Mouse (Mus musculus): ENCODE measurements around the gene Yap1. TPM values are rescaled to one million over a fixed set of nuclear protein-coding genes. Genes with fewer than 3 reads are reported as not detected.
A peak's percentile ranks its signal among the peaks of the same experiment; 100 is the strongest.

The Yap1 gene
- 10 to 100 TPM; 17.0 TPM for total RNA-seq (2021)

DNA sequence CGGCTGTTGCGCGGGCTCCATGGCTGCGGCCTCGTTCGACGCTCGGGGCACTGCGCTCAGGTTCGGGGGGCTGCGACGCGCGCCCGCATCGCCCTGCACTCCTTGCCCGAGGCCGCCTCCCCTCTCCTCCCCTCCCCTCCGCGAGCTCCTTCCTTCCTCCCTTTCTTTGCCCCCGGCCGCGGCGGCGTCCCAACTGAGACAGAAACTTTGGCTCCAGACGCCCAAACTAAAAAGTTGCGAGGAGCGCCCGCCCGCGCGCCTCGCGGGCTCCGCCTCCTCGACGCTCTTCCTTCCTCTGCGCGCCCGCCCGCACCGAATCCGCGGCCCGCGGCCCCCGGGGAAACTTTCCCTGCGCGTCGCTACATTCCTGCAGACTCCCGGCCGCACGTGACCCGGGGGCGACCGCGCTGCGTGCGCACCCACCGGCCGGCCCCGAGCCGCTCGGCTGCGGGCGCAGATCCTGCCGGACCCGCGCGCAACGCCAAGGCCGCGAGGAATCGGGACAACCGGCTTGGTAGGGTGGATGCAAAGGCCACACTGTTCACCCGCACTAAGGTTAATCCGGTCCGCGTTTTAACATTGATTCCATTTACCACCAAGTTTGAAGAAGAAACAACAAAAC, at the start of gene Yap1:
TSS of gene Yap1 (minus strand) at position 227 of the 622 bp plus-strand sequence.
- peak; percentile 76 to 78 for DNase-seq (ENCODE audit: low spot score in 2 of 2)

DNA sequence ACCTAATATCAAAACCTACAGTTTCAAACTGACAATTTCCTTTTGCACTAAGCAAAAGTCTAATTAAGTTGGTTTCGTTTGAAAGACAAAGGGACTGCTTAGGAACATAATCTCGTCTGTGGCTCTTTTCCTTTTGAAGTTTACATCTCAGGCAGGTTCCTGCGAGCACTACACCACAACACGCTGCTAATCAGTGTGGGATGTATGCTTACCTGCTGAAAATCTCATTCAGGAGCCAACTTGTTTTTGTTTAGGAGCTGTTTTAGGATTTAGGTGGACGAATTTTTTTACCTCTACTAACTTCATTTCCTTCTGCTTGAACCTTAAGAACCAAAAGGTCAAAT, 38.6 kb upstream of the Yap1 start:
- intact Hi-C loops (cut with DNase I), result loop anchor here (5.0 kb wide), 2 partner anchors 41 to 89 kb away; partner anchors contain the start of genes Cep126 and Yap1
- DNase-seq (ENCODE audit: low spot score in 2 of 2), result no peak

More for the DNA sequence above, at the start of gene Yap1:
- intact Hi-C loops (cut with DNase I), result loop anchor here (5.0 kb wide), 2 partner anchors 38 to 42 kb away; partner anchors contain the start of gene Cfap300

DNA sequence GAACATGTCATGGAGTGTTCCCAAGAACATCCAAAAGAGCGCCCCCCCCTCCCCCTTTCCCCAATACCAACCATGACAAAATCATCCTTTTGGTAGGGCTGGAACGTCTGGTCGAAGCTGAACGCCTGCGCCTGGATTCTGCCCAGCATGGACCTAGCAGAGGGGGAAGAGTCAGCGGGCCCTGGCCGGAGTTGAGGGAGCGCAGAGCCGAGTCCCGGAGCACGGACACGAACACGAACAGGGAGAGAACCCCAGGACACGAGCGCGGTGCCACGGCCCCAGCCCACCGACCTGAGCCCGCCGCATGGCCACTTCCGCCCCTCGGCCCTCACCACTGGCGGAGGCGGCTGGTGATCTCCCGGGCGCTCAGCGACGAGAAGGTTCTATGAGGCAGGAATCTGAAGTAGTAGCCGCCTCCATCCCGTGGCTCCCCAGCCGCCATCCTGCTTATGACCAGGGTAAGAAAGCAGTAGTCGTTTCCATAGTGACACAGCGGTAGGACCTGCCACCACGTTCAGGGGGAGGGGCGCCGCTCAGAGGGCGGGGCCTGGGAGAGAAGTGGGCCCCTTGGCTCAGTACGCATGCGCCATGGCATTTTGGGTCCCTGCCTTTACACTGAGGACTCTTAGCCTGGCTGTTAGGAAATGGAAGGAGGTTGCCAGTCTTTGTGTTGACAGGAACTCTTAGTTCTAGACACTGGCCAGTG, 38.1 kb upstream of the Yap1 start, which contains the start of gene Cfap300:
TSS of gene Cfap300 (minus strand) at position 486 of the 706 bp plus-strand sequence.
- peak; percentile 92 to 98 for DNase-seq (ENCODE audit: low spot score in 2 of 2)
- intact Hi-C loops (cut with DNase I), result loop anchor here (5.0 kb wide), 2 partner anchors 40 to 90 kb away; partner anchors contain the start of genes Cep126 and Yap1

DNA sequence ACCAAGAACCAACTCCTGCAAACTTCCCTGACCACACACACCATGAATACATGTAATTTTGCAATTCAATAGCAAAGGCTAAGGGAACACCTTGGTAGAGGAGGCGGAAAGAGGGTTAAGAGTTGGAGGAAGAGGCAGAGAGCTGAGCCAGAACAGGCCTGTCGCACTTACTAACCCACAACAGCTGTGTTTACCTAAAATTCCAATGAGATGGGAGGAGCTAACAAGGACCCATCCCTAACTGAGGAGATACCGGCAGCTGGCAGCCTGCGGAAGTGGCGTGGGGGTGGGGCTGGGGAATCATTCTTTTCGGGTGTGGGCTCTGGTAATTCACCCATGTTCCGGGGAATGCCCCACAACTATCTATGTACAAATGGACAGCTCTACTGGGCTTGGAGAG, 31.1 kb upstream of the Yap1 start:
- intact Hi-C loops (cut with DNase I), result no loop called here
- DNase-seq (ENCODE audit: low spot score in 2 of 2), result no peak

DNA sequence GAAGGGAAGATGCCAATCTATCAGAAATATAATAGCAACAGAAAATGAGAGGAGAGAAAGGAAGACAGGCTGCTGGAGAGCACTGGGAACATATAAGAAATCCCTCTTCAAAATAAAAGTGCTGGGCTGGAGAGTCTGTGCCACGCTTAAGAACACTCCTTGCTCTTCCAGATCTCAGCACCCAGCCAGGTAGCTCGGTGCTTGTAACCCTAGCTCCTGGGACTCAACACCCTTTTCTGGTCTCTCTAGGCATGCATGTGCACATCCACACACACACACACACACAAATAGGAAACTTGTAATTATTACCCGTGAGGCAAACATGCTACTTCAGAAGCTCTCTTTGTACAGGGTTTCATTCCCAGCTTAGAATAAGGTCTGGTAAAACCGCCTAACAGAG, 30.7 kb upstream of the Yap1 start:
- intact Hi-C loops (cut with DNase I), result no loop called here
- DNase-seq (ENCODE audit: low spot score in 2 of 2), result no peak

DNA sequence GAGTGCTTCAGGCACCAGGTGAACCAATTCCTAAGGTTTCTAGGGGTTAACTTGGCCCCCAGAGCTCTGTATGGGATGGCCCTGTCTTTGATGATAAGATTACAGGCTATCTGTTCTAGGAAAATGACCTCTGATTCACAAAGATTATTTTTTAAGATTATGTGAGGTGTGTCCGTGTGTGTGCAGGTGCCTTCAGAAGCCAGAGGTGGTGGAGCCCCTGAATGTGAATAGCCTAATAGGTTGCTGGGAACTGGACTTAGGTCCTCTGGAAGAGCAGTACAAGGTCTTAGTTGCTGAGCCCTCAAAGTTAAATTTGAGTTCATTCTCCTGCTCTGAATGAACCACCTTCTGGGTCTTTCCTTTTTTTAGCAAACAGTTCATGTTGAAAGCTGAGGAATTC, 29.7 kb upstream of the Yap1 start:
- DNase-seq (ENCODE audit: low spot score in 2 of 2), result no peak
- intact Hi-C loops (cut with DNase I), result no loop called here

DNA sequence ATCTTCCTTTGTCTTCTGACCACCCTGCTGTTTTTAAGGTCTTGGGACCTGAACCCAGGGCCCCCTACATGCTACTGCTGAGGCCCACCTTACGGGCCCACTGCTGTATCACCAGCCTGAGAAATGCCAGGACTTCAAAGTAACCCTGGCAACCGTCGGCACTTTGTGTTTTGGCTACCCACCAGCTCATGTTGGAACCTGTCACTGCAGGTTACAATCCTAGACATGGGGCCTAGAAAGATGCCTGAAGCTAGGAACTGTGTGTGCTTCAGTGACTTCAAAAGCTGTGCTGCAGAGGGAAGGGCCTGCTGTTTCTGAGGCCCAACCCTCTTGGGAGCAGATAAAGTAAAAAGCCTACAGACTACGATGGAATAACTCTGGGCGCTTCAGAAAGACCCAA, 28.5 kb upstream of the Yap1 start:
- intact Hi-C loops (cut with DNase I), result no loop called here

DNA sequence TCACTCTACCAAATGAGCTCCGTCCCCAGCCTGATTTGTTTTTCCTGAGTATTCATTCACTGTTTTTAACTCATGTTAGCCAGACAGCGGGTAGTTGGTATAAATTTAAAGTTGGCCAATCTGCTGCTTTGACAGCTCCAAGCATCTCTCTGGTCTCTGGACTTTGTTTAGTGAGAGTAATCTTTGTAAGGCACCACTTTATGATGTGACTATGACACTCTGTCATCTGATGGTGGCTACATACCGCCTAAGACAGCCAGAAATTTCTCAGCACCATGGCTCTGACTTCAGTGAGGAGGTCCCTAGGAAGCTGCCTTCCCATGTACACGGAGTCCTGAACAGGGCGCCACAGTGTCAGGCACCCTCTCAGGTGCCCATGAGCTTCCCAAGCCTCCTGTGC, 14.2 kb upstream of the Yap1 start:
- intact Hi-C loops (cut with DNase I), result no loop called here
- DNase-seq (ENCODE audit: low spot score in 2 of 2), result no peak

More for the DNA sequence above, 28.5 kb upstream of the Yap1 start:
- no peak for DNase-seq (ENCODE audit: low spot score in 2 of 2)

DNA sequence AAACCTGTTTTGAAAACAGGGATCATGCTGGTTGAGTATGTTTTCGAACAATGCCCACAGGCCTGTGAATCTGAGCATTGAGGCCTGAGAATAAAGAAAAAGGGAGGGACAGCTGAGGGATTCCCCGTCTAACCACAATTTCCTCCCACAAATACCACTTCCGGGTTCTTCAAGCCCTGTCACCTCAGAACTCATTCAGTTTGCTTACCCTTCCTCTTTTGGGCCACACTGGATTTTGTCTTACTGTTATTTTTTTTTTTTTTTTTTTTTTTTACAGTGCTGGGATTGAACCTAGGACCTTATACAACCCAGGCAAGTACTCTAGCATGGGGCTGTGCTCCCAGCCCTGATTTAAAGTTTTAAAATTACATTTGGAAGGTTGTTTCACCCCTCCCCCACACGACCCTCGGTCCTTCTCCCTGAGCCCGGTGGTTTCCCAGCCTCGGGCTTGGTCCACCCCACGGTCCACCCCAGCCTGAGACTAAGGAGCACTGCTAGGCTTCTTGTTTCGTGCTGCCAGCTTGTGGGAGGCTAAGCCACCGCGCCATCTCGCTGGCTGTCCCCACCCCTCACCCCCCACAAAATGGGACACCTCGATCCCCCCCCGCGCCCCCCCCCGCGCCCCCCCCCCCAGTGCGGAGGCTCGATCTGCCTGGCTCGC, 13.0 kb upstream of the Yap1 start:
- DNase-seq (ENCODE audit: low spot score in 2 of 2), result no peak
- intact Hi-C loops (cut with DNase I), result no loop called here

DNA sequence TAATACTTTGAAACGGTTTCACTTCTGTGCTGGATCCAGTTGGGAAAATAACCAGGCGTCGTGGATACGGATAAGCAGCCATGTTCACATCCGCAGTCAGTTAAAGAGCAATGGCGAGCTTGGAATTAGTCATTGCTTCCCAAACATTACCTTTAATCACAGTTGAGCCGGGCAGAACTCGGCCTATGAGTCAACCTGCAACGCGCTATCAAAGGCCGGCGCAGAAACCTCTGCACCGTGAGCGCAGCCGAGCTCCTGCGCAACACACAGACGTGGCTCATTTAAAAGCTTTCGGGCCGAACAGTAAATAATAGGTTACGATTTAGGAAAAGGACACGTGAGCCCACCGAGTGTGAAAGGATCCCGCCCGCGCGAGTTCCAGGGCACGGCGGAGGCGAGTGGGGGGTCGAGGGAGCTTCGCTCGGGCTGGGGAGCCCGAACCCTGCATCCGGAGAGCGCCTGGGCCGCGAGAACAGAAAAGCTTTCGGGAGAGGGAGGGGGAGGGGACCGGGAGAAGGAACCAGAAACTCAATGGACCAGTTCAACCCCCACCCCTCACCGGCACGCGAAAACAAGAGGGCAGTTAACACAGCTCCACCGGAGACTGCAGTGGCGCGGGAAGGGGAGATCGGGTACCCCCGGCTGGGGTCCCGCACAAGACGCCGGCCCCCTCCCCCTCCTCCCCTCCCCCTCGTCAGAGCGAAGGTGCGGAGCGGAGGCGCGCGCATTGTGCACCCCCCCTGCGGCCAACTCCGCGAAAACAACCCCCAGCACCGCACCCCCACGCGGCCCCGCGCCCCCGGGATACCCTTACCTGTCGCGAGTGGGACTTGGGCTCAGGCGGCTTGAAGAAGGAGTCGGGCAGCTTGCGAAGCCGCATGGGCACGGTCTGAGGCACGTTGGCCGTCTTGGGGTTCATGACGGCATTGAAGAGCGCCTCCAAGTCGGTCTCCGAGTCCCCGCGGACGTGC, 810 bp downstream of the Yap1 start:
- DNase-seq (ENCODE audit: low spot score in 2 of 2), result peak; percentile 30 to 46
- intact Hi-C loops (cut with DNase I), result loop anchor here (5.0 kb wide), 2 partner anchors 39 to 41 kb away; partner anchors contain the start of gene Cfap300

DNA sequence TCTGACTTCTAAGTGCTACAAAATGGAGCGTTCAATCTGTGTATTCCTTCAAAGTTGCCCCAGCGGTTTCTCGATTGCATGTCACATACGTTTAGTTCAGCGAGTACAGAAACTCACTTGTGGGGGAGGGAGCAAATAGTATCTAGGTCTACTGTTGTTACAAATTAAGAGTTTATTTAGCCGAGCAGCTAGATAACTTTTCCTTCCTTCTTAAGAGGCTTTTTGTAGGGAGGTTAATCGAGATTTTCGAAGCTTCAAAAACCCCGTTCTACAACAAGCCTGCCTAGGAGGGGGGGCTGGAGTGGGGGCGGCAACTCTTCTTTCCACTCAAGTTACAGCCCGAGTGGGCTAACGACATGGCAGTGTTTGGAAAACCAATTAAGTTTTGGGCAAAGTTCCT, 1.6 kb downstream of the Yap1 start:
- intact Hi-C loops (cut with DNase I), result loop anchor here (5.0 kb wide), 2 partner anchors 39 to 41 kb away; partner anchors contain the start of gene Cfap300
- no peak for DNase-seq (ENCODE audit: low spot score in 2 of 2)

DNA sequence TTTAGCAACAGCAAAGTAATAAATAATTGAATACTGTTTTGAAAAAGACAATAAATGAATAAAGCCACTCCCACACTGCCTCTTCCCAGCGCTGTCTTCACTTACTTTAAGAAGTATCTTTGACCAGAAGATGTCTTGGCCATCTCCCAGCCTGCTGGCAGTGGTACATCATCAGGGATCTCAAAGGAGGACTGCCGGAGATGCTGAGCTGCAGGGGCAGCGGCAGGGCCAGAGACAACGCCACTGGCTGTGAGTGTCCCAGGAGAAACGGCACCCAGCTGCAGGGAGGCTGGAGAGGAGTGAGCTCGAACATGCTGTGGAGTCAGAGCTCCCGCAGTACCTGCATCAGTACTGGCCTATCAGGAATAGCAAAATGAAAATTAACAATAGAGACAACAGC, 3.0 kb downstream of the Yap1 start:
- intact Hi-C loops (cut with DNase I), result loop anchor here (5.0 kb wide), 2 partner anchors 39 to 41 kb away; partner anchors contain the start of gene Cfap300
- no peak for DNase-seq (ENCODE audit: low spot score in 2 of 2)

DNA sequence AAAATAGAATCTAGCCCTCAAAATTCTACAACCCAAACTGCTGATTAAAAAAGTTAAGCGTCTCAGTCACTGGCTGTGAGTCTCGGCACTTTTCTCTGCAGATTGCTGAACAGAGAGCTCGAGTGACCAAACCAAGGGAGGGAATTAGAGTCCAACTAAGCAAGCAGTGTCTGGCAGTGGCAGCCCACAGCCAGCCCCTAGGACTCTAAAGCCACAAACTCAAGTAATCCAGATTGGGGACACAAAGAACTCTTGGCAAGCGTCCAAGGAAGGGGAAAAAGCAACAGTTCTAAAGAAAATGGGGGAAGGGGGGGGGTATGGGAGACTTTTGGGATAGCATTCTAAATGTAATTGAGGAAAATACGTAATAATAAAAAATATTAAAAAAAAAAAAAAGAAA, 10.1 kb downstream of the Yap1 start:
- DNase-seq (ENCODE audit: low spot score in 2 of 2), result no peak
- intact Hi-C loops (cut with DNase I), result no loop called here

DNA sequence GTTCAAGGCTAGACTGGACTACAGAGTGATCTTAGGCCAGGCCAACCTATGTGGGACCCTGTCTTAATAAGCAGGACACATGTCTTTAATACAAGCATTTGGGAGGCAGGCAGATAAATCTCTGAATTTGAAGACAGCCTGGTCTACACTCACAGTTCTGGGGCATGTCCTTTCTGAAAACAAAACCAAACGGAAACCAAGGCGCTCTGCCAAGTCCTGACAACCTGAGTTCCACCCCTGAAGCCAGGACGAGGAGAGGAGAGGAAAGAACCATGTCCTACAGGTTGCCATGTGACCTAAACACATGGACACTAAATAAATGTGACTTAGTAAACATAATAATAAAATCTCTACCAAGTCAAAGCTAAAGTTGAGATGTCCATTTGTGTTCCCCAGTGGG, 11.7 kb downstream of the Yap1 start:
- DNase-seq (ENCODE audit: low spot score in 2 of 2), result no peak
- intact Hi-C loops (cut with DNase I), result no loop called here

DNA sequence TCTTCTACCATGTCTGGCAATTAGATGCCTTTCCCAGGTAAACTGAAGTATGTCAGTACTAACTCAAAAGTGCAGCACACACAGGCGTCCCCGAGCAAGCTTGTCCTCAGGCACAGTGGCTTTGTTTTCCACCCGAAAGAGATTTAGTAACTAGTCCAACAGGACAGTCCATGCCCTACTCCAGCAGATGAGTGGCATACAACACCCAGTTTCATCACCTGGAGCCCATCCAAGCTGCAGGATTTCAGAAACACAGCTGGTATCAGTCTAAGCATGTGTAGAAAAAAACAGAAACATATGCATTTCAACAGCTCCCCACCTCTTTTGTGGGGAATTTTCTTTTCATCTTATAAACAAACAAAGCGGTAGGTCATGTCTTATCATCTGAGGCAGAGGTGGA, 13.5 kb downstream of the Yap1 start:
- DNase-seq (ENCODE audit: low spot score in 2 of 2), result no peak
- intact Hi-C loops (cut with DNase I), result no loop called here

DNA sequence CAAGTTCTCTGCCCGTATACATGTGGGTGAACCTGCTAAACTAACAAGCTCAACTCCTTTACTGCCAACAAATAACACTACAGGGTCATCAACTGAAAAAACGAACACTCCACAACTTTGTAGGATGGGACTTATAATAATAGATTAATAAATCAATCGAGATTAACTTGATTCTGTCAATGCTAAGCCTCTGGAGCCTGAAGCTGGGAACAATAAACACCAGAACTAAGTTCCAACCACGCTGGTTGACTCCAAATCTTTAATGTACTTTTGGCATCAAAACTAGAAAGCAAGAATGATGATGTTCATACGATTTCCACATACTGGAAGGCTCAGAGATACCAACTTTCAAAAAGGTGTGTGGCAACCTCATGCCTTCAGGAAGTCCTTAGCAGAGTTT, 17.3 kb downstream of the Yap1 start:
- intact Hi-C loops (cut with DNase I), result no loop called here
- DNase-seq (ENCODE audit: low spot score in 2 of 2), result no peak

DNA sequence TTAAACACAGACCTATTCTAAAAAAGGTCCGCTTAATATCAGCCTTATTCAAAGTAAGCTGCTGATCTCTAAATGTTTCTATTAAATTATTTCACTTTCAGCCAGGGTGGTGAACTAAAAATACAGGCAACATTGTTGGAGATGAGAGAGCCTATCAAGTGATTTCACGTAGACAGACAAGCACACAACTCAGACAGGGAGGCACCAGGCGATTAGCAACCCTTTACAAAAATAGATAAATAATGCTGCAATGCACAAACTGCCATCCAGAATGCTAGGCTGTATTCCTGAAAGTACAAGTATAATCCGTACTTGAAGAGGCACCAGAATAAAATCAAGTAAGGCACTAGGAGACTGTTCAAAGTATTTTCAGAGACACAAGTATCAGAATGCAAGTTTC, 20.1 kb downstream of the Yap1 start:
- intact Hi-C loops (cut with DNase I), result no loop called here
- no peak for DNase-seq (ENCODE audit: low spot score in 2 of 2)

DNA sequence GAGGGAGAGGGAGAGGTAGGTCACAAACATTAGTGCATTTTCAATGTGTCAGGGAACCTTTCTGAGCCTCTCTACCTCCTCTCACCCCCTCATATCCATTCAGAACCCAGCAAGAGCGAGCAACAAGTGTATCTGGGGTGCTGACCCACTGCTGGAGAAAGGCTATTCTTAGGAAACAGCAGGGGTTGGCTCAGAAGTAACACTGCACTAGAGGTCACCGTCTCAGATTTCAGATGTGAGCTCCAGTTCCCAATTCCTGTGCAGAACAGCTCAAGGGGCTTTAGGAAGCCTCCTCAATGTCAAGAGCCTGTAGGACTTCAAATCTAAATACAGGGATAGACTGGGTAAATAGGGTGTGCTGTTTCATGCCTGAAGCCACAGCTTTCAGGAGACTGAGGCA, 20.7 kb downstream of the Yap1 start:
- intact Hi-C loops (cut with DNase I), result no loop called here
- DNase-seq (ENCODE audit: low spot score in 2 of 2), result no peak

DNA sequence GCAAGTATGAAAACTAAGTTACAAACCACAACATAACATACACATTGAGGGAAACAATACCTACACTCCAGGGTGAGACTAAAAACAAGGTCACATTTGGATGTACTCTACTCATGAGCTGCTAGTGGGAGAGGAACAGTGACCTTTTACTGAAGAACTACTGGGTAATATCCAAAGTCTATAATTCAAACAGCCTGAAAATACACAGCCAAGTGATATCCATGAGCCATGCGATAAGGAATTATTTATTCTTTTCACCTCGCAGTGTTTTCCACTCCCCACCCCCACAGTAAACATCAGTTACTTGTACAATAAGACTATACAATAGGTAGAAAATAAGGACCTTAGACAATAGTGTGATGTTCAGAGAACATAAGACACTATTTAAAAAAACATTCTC, 24.2 kb downstream of the Yap1 start:
- intact Hi-C loops (cut with DNase I), result no loop called here
- no peak for DNase-seq (ENCODE audit: low spot score in 2 of 2)
